Mouse (Mus musculus) lung, postnatal 0 days (tissue): ENCODE results near the gene Ttll3.

Source experiments
- CTCF ChIP-seq: IDR thresholded peaks from 2 replicates; pipeline ENCODE4 v1.5.1; 2016; ENCODE audit warnings: antibody characterized with exemption, mild to moderate bottlenecking
- EP300 ChIP-seq: IDR thresholded peaks from 2 replicates; pipeline ENCODE4 v1.6.1; 2016; ENCODE audit warnings: antibody characterized with exemption, mild to moderate bottlenecking, control low read depth

DNA sequence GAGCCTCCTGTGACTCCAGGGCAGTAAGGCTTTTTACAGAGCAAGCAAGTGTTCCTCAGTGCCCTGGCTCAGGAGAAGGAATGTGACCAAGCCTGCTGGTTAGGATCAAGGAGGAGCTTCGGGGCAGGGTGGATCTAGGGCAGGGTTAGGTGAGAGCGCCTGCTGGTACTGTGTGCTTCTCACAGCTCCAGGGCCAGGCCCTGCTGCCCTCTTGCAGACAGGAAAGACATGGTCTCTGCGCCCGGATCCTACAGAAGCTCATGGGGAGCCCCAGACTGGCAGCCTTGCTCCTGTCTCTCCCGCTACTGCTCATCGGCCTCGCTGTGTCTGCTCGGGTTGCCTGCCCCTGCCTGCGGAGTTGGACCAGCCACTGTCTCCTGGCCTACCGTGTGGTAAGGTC, 69.6 kb downstream of the Ttll3 start:
- TF ChIP-seq EP300 (no peak), CTCF (peak; percentile 9; the same call in 1 of the 2 replicates)
